Mouse (Mus musculus): Measurements from ENCODE around the gene Tnfsf10.
"Not testable (repeated sequence)": the region's sequence is repeated elsewhere in the genome, so short reads cannot be mapped to it uniquely, and the experiment has no call there.

Gene Tnfsf10

GRCm38 (mm10) chr3:27316559-27317287 lies at the start of gene Tnfsf10:
Gene Tnfsf10 (plus strand): TSS chr3:27317028.
- POLR2A ChIA-PET: interaction anchor here in 1 of 4 experiments (1.5 kb wide), 1 partner anchor 34 kb away, joined by 3 read pairs; no protein-coding TSS in a partner anchor
- CTCF ChIA-PET: interaction anchor here in 2 of 4 experiments (0.5 to 0.8 kb wide), 2 partner anchors 21 to 46 kb away, joined by 3 to 4 read pairs; no protein-coding TSS in a partner anchor

GRCm38 (mm10) chr3:27267327-27267726 lies 49.5 kb upstream of the Tnfsf10 start:
- CTCF ChIA-PET: interaction anchor here in 1 of 4 experiments (0.5 kb wide), 1 partner anchor 109 kb away, joined by 3 read pairs; no protein-coding TSS in a partner anchor
- POLR2A ChIA-PET: interaction anchor here in 2 of 4 experiments (0.6 to 1.7 kb wide), 3 partner anchors 87 to 114 kb away, joined by 3 to 5 read pairs (median 3); no protein-coding TSS in a partner anchor

GRCm38 (mm10) chr3:27267887-27268286 lies 48.9 kb upstream of the Tnfsf10 start:
- CTCF ChIA-PET: interaction anchor here in 1 of 4 experiments (0.5 to 0.6 kb wide), 2 partner anchors 28 to 109 kb away, joined by 3 read pairs; no protein-coding TSS in a partner anchor

GRCm38 (mm10) chr3:27269151-27269550 lies 47.7 kb upstream of the Tnfsf10 start:
- ChIA-PET CTCF (no interaction called here), POLR2A (interaction anchor here in 1 of 4 experiments (0.8 to 1.7 kb wide), 2 partner anchors 11 to 107 kb away, joined by 3 read pairs; no protein-coding TSS in a partner anchor)

More at GRCm38 (mm10) chr3:27267887-27268286, 48.9 kb upstream of the Tnfsf10 start:
- POLR2A ChIA-PET: interaction anchor here in 2 of 4 experiments (0.5 to 1.7 kb wide), 3 partner anchors 9 to 222 kb away, joined by 3 to 6 read pairs (median 3); no protein-coding TSS in a partner anchor

GRCm38 (mm10) chr3:27270160-27270962 lies 46.5 kb upstream of the Tnfsf10 start:
- POLR2A ChIA-PET: interaction anchor here in 1 of 4 experiments (1.0 to 1.2 kb wide), 2 partner anchors 13 to 116 kb away, joined by 3 to 4 read pairs; partner anchors contain the start of gene Ect2
- CTCF ChIA-PET: interaction anchor here in 3 of 4 experiments (1.0 to 1.7 kb wide), 5 partner anchors 68 to 197 kb away, joined by 3 to 6 read pairs (median 4); partner anchors contain the start of gene Nceh1 (in 1 of the 3)

GRCm38 (mm10) chr3:27272926-27273745 lies 43.7 kb upstream of the Tnfsf10 start:
- ChIA-PET CTCF (interaction anchor here in 2 of 4 experiments (0.9 to 1.0 kb wide), 2 partner anchors 8 to 11 kb away, joined by 3 to 4 read pairs; no protein-coding TSS in a partner anchor), POLR2A (interaction anchor here in 1 of 4 experiments (1.1 kb wide), 1 partner anchor 10 kb away, joined by 3 read pairs; no protein-coding TSS in a partner anchor)

GRCm38 (mm10) chr3:27279286-27279925 lies 37.4 kb upstream of the Tnfsf10 start:
- CTCF ChIA-PET: interaction anchor here in 1 of 4 experiments (1.4 kb wide), 1 partner anchor 59 kb away, joined by 3 read pairs; no protein-coding TSS in a partner anchor
- POLR2A ChIA-PET: interaction anchor here in 2 of 4 experiments (0.6 to 3.0 kb wide), 4 partner anchors 10 to 639 kb away, joined by 3 to 9 read pairs (median 3); partner anchors contain the start of gene Ect2 (in 1 of the 2)

- ChIA-PET POLR2A (interaction anchor here in 2 of 4 experiments (0.9 to 3.0 kb wide), 3 partner anchors 11 to 126 kb away, joined by 3 to 9 read pairs (median 3); partner anchors contain the start of gene Ect2 (in 1 of the 2)), CTCF (interaction anchor here in 1 of 4 experiments (1.4 kb wide), 1 partner anchor 58 kb away, joined by 3 read pairs; no protein-coding TSS in a partner anchor)
Observed at GRCm38 (mm10) chr3:27280280-27280749, 36.5 kb upstream of the Tnfsf10 start.

GRCm38 (mm10) chr3:27283071-27283713 lies 33.6 kb upstream of the Tnfsf10 start:
- CTCF ChIA-PET: interaction anchor here in 3 of 4 experiments (0.6 to 1.9 kb wide), 6 partner anchors 10 to 350 kb away, joined by 3 to 11 read pairs (median 4); no protein-coding TSS in a partner anchor
- POLR2A ChIA-PET: interaction anchor here in 3 of 4 experiments (0.6 to 1.8 kb wide), 16 partner anchors 10 to 219 kb away, joined by 3 to 13 read pairs (median 3); partner anchors contain the start of genes Ect2 (in 1 of the 3), Ghsr (in 1 of the 3), Nceh1 (in 1 of the 3) and Tnfsf10 (in 1 of the 3)

- POLR2A ChIA-PET: interaction anchor here in 3 of 4 experiments (0.6 to 1.8 kb wide), 12 partner anchors 10 to 179 kb away, joined by 3 to 13 read pairs (median 4); partner anchors contain the start of genes Ect2 (in 1 of the 3), Ghsr (in 1 of the 3), Nceh1 (in 1 of the 3) and Tnfsf10 (in 1 of the 3)
- CTCF ChIA-PET: interaction anchor here in 2 of 4 experiments (0.7 to 1.9 kb wide), 5 partner anchors 11 to 184 kb away, joined by 3 to 11 read pairs (median 4); no protein-coding TSS in a partner anchor
Observed at GRCm38 (mm10) chr3:27283796-27284195, 33.0 kb upstream of the Tnfsf10 start.

GRCm38 (mm10) chr3:27284227-27284626 lies 32.6 kb upstream of the Tnfsf10 start:
- ChIA-PET CTCF (interaction anchor here in 2 of 4 experiments (0.9 to 1.9 kb wide), 3 partner anchors 11 to 57 kb away, joined by 3 to 11 read pairs (median 4); no protein-coding TSS in a partner anchor), POLR2A (interaction anchor here in 2 of 4 experiments (0.6 to 1.8 kb wide), 9 partner anchors 11 to 410 kb away, joined by 3 to 8 read pairs (median 3); partner anchors contain the start of genes Ect2 (in 1 of the 2) and Nceh1 (in 1 of the 2))

- ChIA-PET CTCF (no interaction called here), POLR2A (interaction anchor here in 1 of 4 experiments (0.5 to 0.7 kb wide), 2 partner anchors 129 to 411 kb away, joined by 3 to 5 read pairs; no protein-coding TSS in a partner anchor)
Observed at GRCm38 (mm10) chr3:27285072-27285471, 31.8 kb upstream of the Tnfsf10 start.

GRCm38 (mm10) chr3:27288301-27288700 lies 28.5 kb upstream of the Tnfsf10 start:
- ChIA-PET POLR2A (no interaction called here), CTCF (no interaction called here)

GRCm38 (mm10) chr3:27288909-27289308 lies 27.9 kb upstream of the Tnfsf10 start:
- ChIA-PET CTCF (no interaction called here), POLR2A (no interaction called here)

GRCm38 (mm10) chr3:27290285-27290684 lies 26.5 kb upstream of the Tnfsf10 start:
- CTCF ChIA-PET: interaction anchor here in 1 of 4 experiments (0.6 to 0.7 kb wide), 2 partner anchors 124 to 244 kb away, joined by 3 read pairs; no protein-coding TSS in a partner anchor
- POLR2A ChIA-PET: no interaction called here

GRCm38 (mm10) chr3:27290945-27291344 lies 25.9 kb upstream of the Tnfsf10 start:
- POLR2A ChIA-PET: not testable (repeated sequence)
- CTCF ChIA-PET: interaction anchor here in 2 of 4 experiments (0.6 to 0.7 kb wide), 2 partner anchors 125 to 539 kb away, joined by 3 read pairs; no protein-coding TSS in a partner anchor
